Comparison of ENCODE assay signal across 8 mouse cellular contexts in genomic region chr5:107921400-107922252, GRCm38 (mm10). TPM values are rescaled to one million over a fixed set of nuclear protein-coding genes. Genes with fewer than 3 reads are reported as not detected.
DNase-seq lines count a peak whose midpoint lies in the region; ATAC-seq lines count a peak whose summit lies in the region.

No protein-coding gene starts in this region.

- peak; percentile 33 to 90 for DNase-seq in frontal cortex, adult 2 months (ENCODE audit: extremely low spot score in 1 of 2, low spot score in 1 of 2)
- no peak for DNase-seq in frontal cortex, postnatal 25 days (ENCODE audit: low spot score in 2 of 2)
- peak; percentile 93 for DNase-seq in 3T3-L1 (ENCODE audit: low read depth, low spot score)
- peak; percentile 86 for DNase-seq in lung, postnatal 25 days (ENCODE audit: low spot score)
- no peak for DNase-seq in yolk sac, embryonic 10.5 days (ENCODE audit: low spot score)

- ATAC-seq in activated CD4-positive, CD25-positive, alpha-beta regulatory T cell, adult 4 months, result peak; percentile 76
- peak; percentile 70; the same call in 1 of the 2 replicates for ATAC-seq in embryonic facial prominence, embryonic 15.5 days (ENCODE audit: insufficient number of reproducible peaks, low FRiP score, low TSS enrichment, low read depth)
- ATAC-seq in kidney, embryonic 15.5 days (replicated peaks; ENCODE audit: low FRiP score), result peak; percentile 45; the same call in 1 of the 2 replicates

- WGBS in embryonic facial prominence, embryonic 15.5 days, result 72% methylated on average over 2 of the region's 2 CpGs
- WGBS in kidney, embryonic 15.5 days, result 70% methylated on average over 2 of the region's 2 CpGs

- peaks cover 5% of the 10 kb centered on the region; the same call in 1 of the 2 replicates for H3K4me1 ChIP-seq in embryonic facial prominence, embryonic 15.5 days
- H3K4me1 ChIP-seq in kidney, embryonic 15.5 days, result no peaks in the 10 kb centered on the region

- no peaks in the 10 kb centered on the region for H3K9me3 ChIP-seq in embryonic facial prominence, embryonic 15.5 days (replicated peaks)
- no peaks in the 10 kb centered on the region for H3K9me3 ChIP-seq in kidney, embryonic 15.5 days (replicated peaks)

- H3K4me2 ChIP-seq in embryonic facial prominence, embryonic 15.5 days (replicated peaks), result no peak overlapping the region
- H3K4me2 ChIP-seq in kidney, embryonic 15.5 days, result no peak overlapping the region

- no peak overlapping the region for H3K4me3 ChIP-seq in embryonic facial prominence, embryonic 15.5 days (replicated peaks)
- no peak overlapping the region for H3K4me3 ChIP-seq in kidney, embryonic 15.5 days (replicated peaks)

- H3K36me3 ChIP-seq in embryonic facial prominence, embryonic 15.5 days, result no peaks in the 10 kb centered on the region
- H3K36me3 ChIP-seq in kidney, embryonic 15.5 days, result no peaks in the 10 kb centered on the region

- no peak overlapping the region for H3K9ac ChIP-seq in embryonic facial prominence, embryonic 15.5 days
- no peak overlapping the region for H3K9ac ChIP-seq in kidney, embryonic 15.5 days

- H3K27me3 ChIP-seq in embryonic facial prominence, embryonic 15.5 days, result no peaks in the 10 kb centered on the region
- H3K27me3 ChIP-seq in kidney, embryonic 15.5 days, result no peaks in the 10 kb centered on the region

- H3K27ac ChIP-seq in embryonic facial prominence, embryonic 15.5 days (replicated peaks), result peak overlapping the region; percentile 58; the same call in 1 of the 2 replicates
- H3K27ac ChIP-seq in kidney, embryonic 15.5 days, result no peak overlapping the region

RNA-seq across cellular contexts. Expression of gene Rpl5, which starts 21.3 kb away (rescaled TPM):
- polyA plus RNA-seq in frontal cortex, adult 2 months (2012; rRNA removed), result 92.1 and 106 TPM in 2 replicates
- polyA plus RNA-seq in activated CD4-positive, CD25-positive, alpha-beta regulatory T cell, adult 4 months (2017; shearing (Covaris generic)), result 10 to 100 TPM; 71.9 to 81.2 TPM
- 63.4 and 65.9 TPM in 2 replicates for polyA plus RNA-seq in embryonic facial prominence, embryonic 15.5 days (2015; fragmentation: Nextera tagmentation; extraction: Ambion mirVana)
- polyA plus RNA-seq in kidney, embryonic 15.5 days (2015; fragmentation: Nextera tagmentation; extraction: Ambion mirVana), result 84.9 and 85.4 TPM in 2 replicates

RNA-seq across cellular contexts. Expression of gene Evi5, which starts 46.7 kb away (rescaled TPM):
- 58.0 and 71.1 TPM in 2 replicates for polyA plus RNA-seq in frontal cortex, adult 2 months (2012; rRNA removed)
- polyA plus RNA-seq in activated CD4-positive, CD25-positive, alpha-beta regulatory T cell, adult 4 months (2017; shearing (Covaris generic)), result 1 to 10 TPM in 1 of 2 experiments, not detected in 1; 1.1 TPM
- 64.0 and 65.1 TPM in 2 replicates for polyA plus RNA-seq in embryonic facial prominence, embryonic 15.5 days (2015; fragmentation: Nextera tagmentation; extraction: Ambion mirVana)
- polyA plus RNA-seq in kidney, embryonic 15.5 days (2015; fragmentation: Nextera tagmentation; extraction: Ambion mirVana), result 76.3 and 78.1 TPM in 2 replicates

Comparison
In these comparisons a context has a peak if more than half of its experiments do, and no peak if none do; other contexts are left out.
1. DNase-seq: peak in frontal cortex, adult 2 months (2 of 2), 3T3-L1 (single experiment) and lung, postnatal 25 days (single experiment); none in frontal cortex, postnatal 25 days (0 of 2) and yolk sac, embryonic 10.5 days (single experiment).
2. RNA of gene Evi5, which starts 46.7 kb away (polyA plus RNA-seq): 76.3 to 78.1 TPM in kidney, embryonic 15.5 days, 58.0 to 71.1 TPM in frontal cortex, adult 2 months and 64.0 to 65.1 TPM in embryonic facial prominence, embryonic 15.5 days; 1.1 TPM in activated CD4-positive, CD25-positive, alpha-beta regulatory T cell, adult 4 months; every median in the first group is over 10 times any median in the second.
3. Peak in every context shown above with its lines, with median percentiles within 50 percentile points of each other: ATAC-seq.